Mouse (Mus musculus) MEL (cell line): ENCODE measurements around the gene Pard3b. TPM values are rescaled to one million over a fixed set of nuclear protein-coding genes. Genes with fewer than 3 reads are reported as not detected.

Experiments used
- DNase-seq: peaks from one replicate; pipeline ENCODE4 v3.0.0; 2011; ENCODE audit warnings: low read depth, low spot score
- H3K27ac ChIP-seq: 2 replicates; pipeline ENCODE4 v1.5.1; 2012; ENCODE audit warnings: low read depth, mild to moderate bottlenecking, control low read depth, low read length, moderate library complexity; ENCODE audit not compliant: control insufficient read depth
- H3K27me3 ChIP-seq, 2 experiments: fragments of 150-350 bp in 1 of 2; sonication (generic) in 1 of 2; 2 replicates each; pipeline ENCODE4 v1.6.1; 2012; ENCODE audit warnings: low read length in 2 of 2, mild to moderate bottlenecking in 2 of 2, improper control_type of control experiment in 1 of 2, moderate library complexity in 1 of 2; ENCODE audit not compliant: insufficient read depth in 2 of 2, control insufficient read depth in 1 of 2
- H3K36me3 ChIP-seq, 2 experiments: 2 replicates each; pipeline ENCODE4 v1.6.1; 2012 to 2014; ENCODE audit warnings: low read length in 2 of 2, improper control_type of control experiment in 1 of 2, inconsistent platforms in 1 of 2, mild to moderate bottlenecking in 1 of 2; ENCODE audit not compliant: insufficient read depth in 2 of 2, control insufficient read depth in 1 of 2
- H3K4me1 ChIP-seq, 2 experiments: fragments of 150-350 bp in 1 of 2; sonication (generic) in 1 of 2; 2 replicates each; pipeline ENCODE4 v1.6.1; 2012; ENCODE audit warnings: low read length in 2 of 2, improper control_type of control experiment in 1 of 2, mild to moderate bottlenecking in 1 of 2; ENCODE audit not compliant: insufficient read depth in 2 of 2, control insufficient read depth in 1 of 2
- H3K4me3 ChIP-seq, 2 experiments: fragments of 150-350 bp in 1 of 2; sonication (generic) in 1 of 2; 2 replicates each; pipeline ENCODE4 v1.5.1; 2012; ENCODE audit warnings: low read depth in 2 of 2, low read length in 2 of 2, mild to moderate bottlenecking in 2 of 2, moderate library complexity in 2 of 2, control low read depth in 1 of 2, improper control_type of control experiment in 1 of 2; ENCODE audit not compliant: control insufficient read depth in 1 of 2, insufficient read depth in 1 of 2
- H3K79me2 ChIP-seq: 2 replicates; pipeline ENCODE4 v1.6.1; 2012; ENCODE audit warnings: mild to moderate bottlenecking, low read length, moderate library complexity; ENCODE audit not compliant: control insufficient read depth, poor library complexity, insufficient read depth
- H3K9ac ChIP-seq: 2 replicates; pipeline ENCODE4 v1.6.1; 2012; ENCODE audit warnings: low read depth, mild to moderate bottlenecking, control low read depth, low read length, moderate library complexity; ENCODE audit not compliant: control insufficient read depth, poor library complexity, severe bottlenecking
- H3K9me3 ChIP-seq: fragments of 150-350 bp; sonication (generic); replicated peaks from 2 replicates; pipeline ENCODE4 v1.6.1; 2012; ENCODE audit warnings: mild to moderate bottlenecking, low read length, improper control_type of control experiment, moderate library complexity; ENCODE audit not compliant: insufficient read depth
- CHD1 ChIP-seq: IDR thresholded peaks from 2 replicates; pipeline ENCODE4 v1.6.1; 2012; ENCODE audit warnings: low read depth, mild to moderate bottlenecking, inconsistent platforms, low read length, improper control_type of control experiment
- CHD2 ChIP-seq: IDR thresholded peaks from 2 replicates; pipeline ENCODE4 v1.6.1; 2011; ENCODE audit warnings: low read length, improper control_type of control experiment
- CTCF ChIP-seq, 3 experiments: IDR thresholded peaks in 2 of 3; conservative IDR thresholded peaks in 1 of 3; 2 replicates each; pipeline ENCODE4 v1.5.1; 2011 to 2012; ENCODE audit warnings: low read length in 3 of 3, low read depth in 2 of 3, mild to moderate bottlenecking in 2 of 3, improper control_type of control experiment in 1 of 3, inconsistent platforms in 1 of 3, mixed read lengths in 1 of 3, moderate library complexity in 1 of 3; ENCODE audit not compliant: control insufficient read depth in 1 of 3, insufficient read depth in 1 of 3, poor library complexity in 1 of 3, severe bottlenecking in 1 of 3
- E2F4 ChIP-seq: IDR thresholded peaks from 2 replicates; pipeline ENCODE4 v1.6.1; 2011; ENCODE audit warnings: low read depth, low read length, improper control_type of control experiment, borderline replicate concordance
- ETS1 ChIP-seq: IDR thresholded peaks from 2 replicates; pipeline ENCODE4 v1.6.1; 2012; ENCODE audit warnings: low read depth, mild to moderate bottlenecking, inconsistent platforms, low read length, improper control_type of control experiment, moderate library complexity
- GABPA ChIP-seq: IDR thresholded peaks from 2 replicates; pipeline ENCODE4 v1.6.1; 2012; ENCODE audit warnings: low read depth, mild to moderate bottlenecking, inconsistent platforms, low read length, improper control_type of control experiment, moderate library complexity
- GATA1 ChIP-seq: IDR thresholded peaks from 2 replicates; pipeline ENCODE4 v1.6.1; 2011; ENCODE audit warnings: low read depth, low read length, improper control_type of control experiment
- JUND ChIP-seq: IDR thresholded peaks from 2 replicates; pipeline ENCODE4 v1.6.1; 2011; ENCODE audit warnings: low read depth, mild to moderate bottlenecking, improper control_type of control experiment, low read length
- KAT2A ChIP-seq: conservative IDR thresholded peaks from 2 replicates; pipeline ENCODE4 v1.6.1; 2012; ENCODE audit warnings: low read depth, low read length, improper control_type of control experiment, inconsistent platforms
- MAFK ChIP-seq: IDR thresholded peaks from 2 replicates; pipeline ENCODE4 v1.6.1; 2011; ENCODE audit warnings: low read depth, mild to moderate bottlenecking, low read length, improper control_type of control experiment, borderline replicate concordance
- MXI1 ChIP-seq: IDR thresholded peaks from 2 replicates; pipeline ENCODE4 v1.6.1; 2011; ENCODE audit warnings: mild to moderate bottlenecking, low read depth, low read length, improper control_type of control experiment
- MYB ChIP-seq: IDR thresholded peaks from 2 replicates; pipeline ENCODE4 v1.6.1; 2011; ENCODE audit warnings: mild to moderate bottlenecking, low read depth, low read length, improper control_type of control experiment
- MYC ChIP-seq: IDR thresholded peaks from 2 replicates; pipeline ENCODE4 v1.6.1; 2011; ENCODE audit warnings: low read depth, mild to moderate bottlenecking, low read length, improper control_type of control experiment, moderate library complexity
- NRF1 ChIP-seq: IDR thresholded peaks from 2 replicates; pipeline ENCODE4 v1.6.1; 2014; ENCODE audit warnings: low read depth, mild to moderate bottlenecking, inconsistent platforms, low read length, improper control_type of control experiment, moderate library complexity; ENCODE audit not compliant: poor library complexity, insufficient read depth, severe bottlenecking
- POLR2AphosphoS2 ChIP-seq: IDR thresholded peaks from 2 replicates; pipeline ENCODE4 v1.6.1; 2011; ENCODE audit warnings: low read length, improper control_type of control experiment
- POLR2AphosphoS5 ChIP-seq: IDR thresholded peaks from 2 replicates; pipeline ENCODE4 v1.6.1; 2012; ENCODE audit warnings: low read depth, borderline replicate concordance, mild to moderate bottlenecking, inconsistent platforms, low read length, moderate library complexity, mixed read lengths
- RAD21 ChIP-seq: IDR thresholded peaks from 2 replicates; pipeline ENCODE4 v1.6.1; 2011; ENCODE audit warnings: mild to moderate bottlenecking, low read depth, low read length, improper control_type of control experiment
- TAL1 ChIP-seq: IDR thresholded peaks from 2 replicates; pipeline ENCODE4 v1.6.1; 2012; ENCODE audit warnings: mild to moderate bottlenecking, inconsistent platforms, low read length, moderate library complexity, mixed read lengths
- TBP ChIP-seq: IDR thresholded peaks from 2 replicates; pipeline ENCODE4 v1.8.0; 2011; ENCODE audit warnings: low read depth, low read length, improper control_type of control experiment
- TCF12 ChIP-seq: IDR thresholded peaks from 2 replicates; pipeline ENCODE4 v1.6.1; 2014; ENCODE audit warnings: low read depth, mild to moderate bottlenecking, inconsistent platforms, low read length, improper control_type of control experiment, moderate library complexity
- UBTF ChIP-seq: IDR thresholded peaks from 2 replicates; pipeline ENCODE4 v1.6.1; 2012; ENCODE audit warnings: low read depth, mild to moderate bottlenecking, inconsistent platforms, low read length, improper control_type of control experiment, moderate library complexity, borderline replicate concordance; ENCODE audit not compliant: insufficient read depth
- ZNF384 ChIP-seq: IDR thresholded peaks from 2 replicates; pipeline ENCODE4 v1.6.1; 2012; ENCODE audit warnings: low read depth, mild to moderate bottlenecking, inconsistent platforms, low read length, improper control_type of control experiment
- polyA plus RNA-seq, 2 experiments: library from polyadenylated mRNA; stranded (reverse) in 1 of 2; unstranded in 1 of 2; fragments of >175 nt in 1 of 2; fragments of >200 nt in 1 of 2; gene quantifications; 2 replicates each; pipeline versions ENCODE4 v1.2.1 to v1.2.4; 2012; ENCODE audit warnings: low replicate concordance in 2 of 2, low read depth in 1 of 2; ENCODE audit not compliant: insufficient read length in 2 of 2, insufficient read depth in 1 of 2, missing spikeins in 1 of 2
- total RNA-seq: library from RNA; depleted of rRNA; stranded (reverse); fragments of 300-350 nt; gene quantifications from 2 replicates; pipeline ENCODE4 v1.2.3, GENCODE M21; 2012

The Pard3b gene
- total and polyA plus RNA-seq, 3 experiments = not detected

- Histone ChIP-seq H3K4me1 (no peaks in the 10 kb centered on the region), H3K4me3 (no peak overlapping the region)
- DNase-seq = no peak
Measured at GRCm38 (mm10) chr1:62085995-62086394, 447.4 kb downstream of the Pard3b start.

DNA sequence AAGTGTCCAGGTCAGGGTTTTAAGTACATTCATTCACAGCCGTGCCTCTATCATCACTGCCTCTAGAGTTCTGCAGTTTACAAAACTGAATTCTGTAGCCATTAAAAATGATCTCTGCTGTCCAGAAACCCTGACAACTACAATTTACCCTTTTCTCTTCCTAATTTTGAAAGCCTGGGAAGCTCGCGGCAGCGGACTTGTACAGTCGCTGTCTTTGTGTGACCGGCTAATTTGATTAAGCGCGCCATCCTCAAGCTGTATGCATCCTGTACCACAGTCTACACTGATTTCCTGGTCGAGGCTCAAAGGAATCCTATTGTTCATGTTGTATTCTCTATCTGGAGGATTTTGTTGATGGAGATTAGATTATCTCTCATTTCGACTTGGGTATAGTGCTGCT lies 448.8 kb downstream of the Pard3b start:
- TF ChIP-seq MAFK = no peak
- no peak for TF ChIP-seq ZNF384
- TF ChIP-seq TBP = no peak
- TF ChIP-seq CHD2 = no peak
- no peak for TF ChIP-seq MYB
- no peak for TF ChIP-seq NRF1
- no peak for TF ChIP-seq POLR2AphosphoS2
- no peak for TF ChIP-seq GATA1
- TF ChIP-seq TAL1 = no peak
- no peak for TF ChIP-seq MYC
- TF ChIP-seq ETS1 = no peak
- no peak for TF ChIP-seq TCF12
- TF ChIP-seq MXI1 = no peak
- TF ChIP-seq, all 39 proteins: peak for 0
- no peak overlapping the region for H3K9ac ChIP-seq

More at GRCm38 (mm10) chr1:62085995-62086394, 447.4 kb downstream of the Pard3b start:
- Histone ChIP-seq H3K79me2 (no peaks in the 10 kb centered on the region), H3K36me3 (no peaks in the 10 kb centered on the region), H3K9ac (no peak overlapping the region), H3K27ac (no peak overlapping the region), H3K27me3 (no peaks in the 10 kb centered on the region), H3K9me3 (no peaks in the 10 kb centered on the region)
- TF ChIP-seq POLR2AphosphoS5 (no peak), JUND (no peak), UBTF (no peak), RAD21 (no peak), TAL1 (no peak), KAT2A (no peak), GABPA (no peak), CHD1 (no peak), CTCF (IDR thresholded peaks at IDR 0.05 in 2 of 3, conservative IDR thresholded peaks at IDR 0.05 in 1 of 3; ENCODE audit: control insufficient read depth in 1 of 3, insufficient read depth in 1 of 3, low read depth in 2 of 3, low read length in 3 of 3, poor library complexity in 1 of 3, severe bottlenecking in 1 of 3) (no peak), MYC (no peak), MYB (no peak), ETS1 (no peak), POLR2AphosphoS2 (no peak), ZNF384 (no peak), MAFK (no peak), E2F4 (no peak)

More for the DNA sequence above, 448.8 kb downstream of the Pard3b start:
- H3K4me1 ChIP-seq = no peaks in the 10 kb centered on the region
- H3K27me3 ChIP-seq = no peaks in the 10 kb centered on the region
- H3K9me3 ChIP-seq = no peaks in the 10 kb centered on the region
- H3K4me3 ChIP-seq = no peak overlapping the region
- no peak overlapping the region for H3K27ac ChIP-seq
- DNase-seq = no peak
- H3K79me2 ChIP-seq = no peaks in the 10 kb centered on the region
- H3K36me3 ChIP-seq = no peaks in the 10 kb centered on the region
